Mouse (Mus musculus) megakaryocyte, embryonic 14.5 days (primary cell): ENCODE measurements around the gene Hsp90ab1.

Experiments
- FLI1 ChIP-seq: IDR thresholded peaks from 2 replicates; pipeline ENCODE4 v1.6.1; 2012; ENCODE audit warnings: low read length, inconsistent platforms, mixed read lengths
- GATA1 ChIP-seq: IDR thresholded peaks from 3 replicates; pipeline ENCODE4 v1.6.1; 2012; ENCODE audit warnings: mixed read lengths, low read length, inconsistent platforms, borderline replicate concordance

GRCm38 (mm10) chr17:45598891-45599290 is 25.8 kb upstream of the Hsp90ab1 start:
- TF ChIP-seq GATA1 (no peak), FLI1 (no peak)
